Mouse (Mus musculus): ENCODE measurements around the gene Kif24. TPM values are rescaled to one million over a fixed set of nuclear protein-coding genes. Genes with fewer than 3 reads are reported as not detected.
A peak's percentile ranks its signal among the peaks of the same experiment; 100 is the strongest.

Gene Kif24
- 2.4 and 2.8 TPM in 2 replicates for polyA plus RNA-seq (2015; fragmentation: Nextera tagmentation; extraction: Ambion mirVana)

- peak; percentile 99 for ATAC-seq
- WGBS: under 1% methylated on average over 69 of the region's 70 CpGs
- H3K27ac ChIP-seq (ENCODE audit: low read depth, low read length): peak within 1 kb of the TSS; percentile 79
These were observed at the start of gene Kif24, which contains the start of gene Nudt2 for GRCm38 (mm10) chr4:41464345-41465286. Gene Kif24, minus strand, starts transcription at chr4:41464887. Gene Nudt2, plus strand, starts transcription at chr4:41465151.

GRCm38 (mm10) chr4:41513714-41514113 lies 49.0 kb upstream of the Kif24 start:
- Histone ChIP-seq H3K27ac (ENCODE audit: low read depth, low read length) (no peak overlapping the region), H3K4me2 (ENCODE audit: low read length) (0 out of 2 replicates have a peak overlapping the region, but pooled peaks have one; percentile 2)
- 27% methylated on average over 8 of the region's 8 CpGs for WGBS

More at GRCm38 (mm10) chr4:41464345-41465286, at the start of gene Kif24, which contains the start of gene Nudt2:
- H3K27me3 ChIP-seq (replicated peaks; ENCODE audit: control insufficient read depth, insufficient read depth, low read length): no peaks in the 10 kb centered on the region
- no peaks in the 10 kb centered on the region for H3K36me3 ChIP-seq (ENCODE audit: control insufficient read depth, insufficient read depth, low read length)
- no peaks in the 10 kb centered on the region for H3K9me3 ChIP-seq (ENCODE audit: control insufficient read depth, low read length)
- H3K9ac ChIP-seq (ENCODE audit: low read depth, low read length): peak within 1 kb of the TSS; percentile 83
- peaks cover 9% of the 10 kb centered on the region for H3K4me1 ChIP-seq (ENCODE audit: control insufficient read depth, insufficient read depth, low read depth, low read length)
- H3K4me2 ChIP-seq (ENCODE audit: low read length): peak within 1 kb of the TSS; percentile 72
- peak within 1 kb of the TSS; percentile 78 for H3K4me3 ChIP-seq (ENCODE audit: low read length)

DNA sequence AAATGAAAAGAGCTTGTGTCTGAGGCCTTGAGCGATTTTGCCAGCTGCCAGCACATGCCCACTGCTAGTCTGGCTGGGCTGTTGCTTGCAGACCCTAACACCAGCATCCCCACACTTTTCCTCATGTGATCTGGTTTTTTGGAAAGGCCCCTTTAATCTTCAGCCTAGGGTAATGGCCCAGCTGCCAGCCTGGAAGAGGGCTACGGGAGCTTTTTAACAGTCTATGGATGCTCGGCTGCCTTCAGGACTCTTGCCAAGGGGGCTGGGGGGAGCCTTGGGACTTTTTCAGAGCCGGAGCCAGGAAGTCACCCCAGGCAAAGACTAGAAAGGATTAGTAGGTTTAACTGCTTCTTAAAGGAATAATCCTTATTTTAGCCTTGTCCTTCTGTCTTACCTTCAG lies 48.6 kb upstream of the Kif24 start:
- Histone ChIP-seq H3K9me3 (ENCODE audit: control insufficient read depth, low read length) (no peaks in the 10 kb centered on the region), H3K4me3 (ENCODE audit: low read length) (no peak overlapping the region), H3K4me2 (ENCODE audit: low read length) (0 out of 2 replicates have a peak overlapping the region, but pooled peaks have one; percentile 2), H3K9ac (ENCODE audit: low read depth, low read length) (no peak overlapping the region), H3K4me1 (ENCODE audit: control insufficient read depth, insufficient read depth, low read depth, low read length) (peaks cover 8% of the 10 kb centered on the region), H3K27me3 (replicated peaks; ENCODE audit: control insufficient read depth, insufficient read depth, low read length) (no peaks in the 10 kb centered on the region), H3K36me3 (ENCODE audit: control insufficient read depth, insufficient read depth, low read length) (no peaks in the 10 kb centered on the region; the same call in 1 of the 2 replicates), H3K27ac (ENCODE audit: low read depth, low read length) (no peak overlapping the region)
- ATAC-seq: peak; percentile 73; the same call in 1 of the 2 replicates
- 22% methylated on average over 4 of the region's 4 CpGs for WGBS

More at GRCm38 (mm10) chr4:41513714-41514113, 49.0 kb upstream of the Kif24 start:
- H3K4me1 ChIP-seq (ENCODE audit: control insufficient read depth, insufficient read depth, low read depth, low read length): peaks cover 8% of the 10 kb centered on the region
- no peaks in the 10 kb centered on the region for H3K27me3 ChIP-seq (replicated peaks; ENCODE audit: control insufficient read depth, insufficient read depth, low read length)
- peaks cover 4% of the 10 kb centered on the region; the same call in 1 of the 2 replicates for H3K36me3 ChIP-seq (ENCODE audit: control insufficient read depth, insufficient read depth, low read length)
- no peak overlapping the region for H3K4me3 ChIP-seq (ENCODE audit: low read length)
- H3K9me3 ChIP-seq (ENCODE audit: control insufficient read depth, low read length): no peaks in the 10 kb centered on the region
- 0 out of 2 replicates have a peak, but pooled peaks have one; percentile 13 for ATAC-seq
- no peak overlapping the region for H3K9ac ChIP-seq (ENCODE audit: low read depth, low read length)

DNA sequence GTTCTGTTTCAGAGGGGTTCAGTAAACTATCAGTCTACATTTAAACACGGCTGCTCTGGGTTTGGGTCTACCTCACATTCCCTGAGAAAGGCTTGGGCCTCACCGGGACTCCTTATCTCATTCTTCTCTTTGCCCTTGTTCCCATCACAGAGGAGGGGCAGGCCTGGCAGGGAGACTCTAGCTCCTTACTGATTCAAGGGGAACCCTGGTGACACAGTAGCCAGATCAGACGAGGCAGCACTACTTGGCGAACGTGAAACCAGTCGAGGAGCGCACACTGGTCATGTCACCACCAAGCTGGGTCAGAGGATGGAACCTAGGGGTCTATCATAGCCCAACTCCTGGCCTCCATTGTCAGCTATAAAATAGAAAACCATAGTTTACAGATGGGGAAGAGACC lies 43.3 kb upstream of the Kif24 start:
- Histone ChIP-seq H3K9me3 (ENCODE audit: control insufficient read depth, low read length) (no peaks in the 10 kb centered on the region), H3K4me2 (ENCODE audit: low read length) (no peak overlapping the region), H3K27ac (ENCODE audit: low read depth, low read length) (no peak overlapping the region), H3K9ac (ENCODE audit: low read depth, low read length) (no peak overlapping the region), H3K4me1 (ENCODE audit: control insufficient read depth, insufficient read depth, low read depth, low read length) (peaks cover 11% of the 10 kb centered on the region; the same call in 1 of the 2 replicates), H3K36me3 (ENCODE audit: control insufficient read depth, insufficient read depth, low read length) (no peaks in the 10 kb centered on the region), H3K27me3 (replicated peaks; ENCODE audit: control insufficient read depth, insufficient read depth, low read length) (no peaks in the 10 kb centered on the region), H3K4me3 (ENCODE audit: low read length) (no peak overlapping the region)
- WGBS: 46% methylated on average over 7 of the region's 7 CpGs
- ATAC-seq: no peak

DNA sequence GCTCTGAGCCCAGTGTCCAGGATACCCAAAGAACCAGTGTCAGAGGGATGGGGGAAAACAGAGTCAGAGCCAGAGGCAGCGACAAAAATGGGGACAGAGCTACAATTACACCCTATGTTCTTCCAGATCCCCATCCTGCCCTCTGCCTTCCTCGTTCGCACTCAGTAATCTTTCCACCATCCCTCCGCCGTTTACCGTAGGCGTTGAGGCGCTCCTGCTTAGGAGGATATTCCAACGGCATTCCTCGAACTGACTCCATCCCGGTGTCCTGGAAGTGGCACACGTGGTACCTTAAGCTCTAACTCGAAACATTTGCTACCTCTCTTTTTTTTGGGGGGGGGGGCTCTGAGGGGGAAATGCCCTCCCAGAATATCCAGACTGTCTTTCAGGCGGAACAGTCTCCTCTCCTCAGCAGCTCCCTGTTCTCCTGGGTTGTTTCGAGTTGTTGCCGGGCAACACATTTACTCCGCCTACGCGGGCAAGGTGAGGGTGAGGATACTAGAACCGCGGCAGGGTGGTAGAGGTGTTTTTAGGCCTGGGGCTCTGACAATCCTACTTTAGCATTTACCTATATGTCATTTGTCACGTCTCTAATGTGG lies 42.7 kb upstream of the Kif24 start:
- Histone ChIP-seq H3K4me2 (ENCODE audit: low read length) (peak overlapping the region; percentile 72), H3K27ac (ENCODE audit: low read depth, low read length) (peak overlapping the region; percentile 62; the same call in 1 of the 2 replicates), H3K9ac (ENCODE audit: low read depth, low read length) (peak overlapping the region; percentile 75), H3K27me3 (replicated peaks; ENCODE audit: control insufficient read depth, insufficient read depth, low read length) (no peaks in the 10 kb centered on the region), H3K4me3 (ENCODE audit: low read length) (peak overlapping the region; percentile 47), H3K36me3 (ENCODE audit: control insufficient read depth, insufficient read depth, low read length) (no peaks in the 10 kb centered on the region), H3K4me1 (ENCODE audit: control insufficient read depth, insufficient read depth, low read depth, low read length) (peaks cover 11% of the 10 kb centered on the region), H3K9me3 (ENCODE audit: control insufficient read depth, low read length) (no peaks in the 10 kb centered on the region)
- ATAC-seq: peak; percentile 45
- WGBS: 3% methylated on average over 22 of the region's 22 CpGs

DNA sequence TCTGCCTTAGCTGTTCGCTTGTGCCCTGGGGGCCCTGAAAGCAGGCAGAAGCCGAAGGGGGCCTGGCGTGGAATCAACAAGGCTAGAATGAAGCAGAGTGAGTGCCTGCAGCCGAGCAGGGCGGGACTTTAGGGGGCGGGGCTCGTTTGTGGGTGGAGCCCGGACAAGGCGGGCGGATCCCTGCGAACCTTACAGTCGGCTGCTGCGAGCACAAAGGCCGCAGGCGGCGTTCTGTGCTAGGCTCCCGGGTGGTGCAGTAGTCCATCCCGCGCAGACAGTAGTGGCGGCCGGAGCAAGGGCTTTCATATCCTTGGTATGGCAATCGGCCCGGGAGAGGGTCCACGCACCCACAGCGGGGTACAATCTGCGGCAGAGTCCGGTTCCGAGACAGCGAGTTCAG lies 42.2 kb upstream of the Kif24 start:
- Histone ChIP-seq H3K4me1 (ENCODE audit: control insufficient read depth, insufficient read depth, low read depth, low read length) (peaks cover 11% of the 10 kb centered on the region), H3K4me2 (ENCODE audit: low read length) (peak overlapping the region; percentile 72), H3K9ac (ENCODE audit: low read depth, low read length) (peak overlapping the region; percentile 75), H3K9me3 (ENCODE audit: control insufficient read depth, low read length) (no peaks in the 10 kb centered on the region), H3K36me3 (ENCODE audit: control insufficient read depth, insufficient read depth, low read length) (no peaks in the 10 kb centered on the region), H3K27ac (ENCODE audit: low read depth, low read length) (peak overlapping the region; percentile 62; the same call in 1 of the 2 replicates), H3K27me3 (replicated peaks; ENCODE audit: control insufficient read depth, insufficient read depth, low read length) (no peaks in the 10 kb centered on the region), H3K4me3 (ENCODE audit: low read length) (peak overlapping the region; percentile 47)
- under 1% methylated on average over 29 of the region's 29 CpGs for WGBS
- peak; percentile 79 for ATAC-seq

- H3K9ac ChIP-seq (ENCODE audit: low read depth, low read length): no peak overlapping the region
- H3K27ac ChIP-seq (ENCODE audit: low read depth, low read length): peak overlapping the region; percentile 62; the same call in 1 of the 2 replicates
- WGBS: 9% methylated on average over 13 of the region's 13 CpGs
These were observed 41.5 kb upstream of the Kif24 start for GRCm38 (mm10) chr4:41506156-41506555.

DNA sequence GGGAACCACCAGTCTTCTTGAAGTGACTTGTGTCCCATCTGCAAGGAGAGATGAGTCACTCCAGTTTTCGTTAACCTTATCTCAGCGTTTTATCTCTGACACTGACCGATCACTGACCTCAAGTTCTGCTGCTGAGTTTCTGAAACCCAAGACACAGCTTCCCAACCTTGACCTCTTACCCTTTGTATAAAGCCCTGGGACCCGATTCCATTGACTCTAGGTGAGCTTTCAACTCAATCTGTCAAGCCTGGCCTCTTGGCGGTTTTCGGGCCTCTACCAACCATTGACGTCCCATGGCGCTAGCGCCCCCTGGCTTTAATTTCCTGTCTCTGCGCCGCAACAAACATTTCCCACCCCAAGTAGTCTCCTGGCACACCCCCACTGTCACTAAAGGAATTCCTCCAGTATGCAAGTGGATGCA lies 40.5 kb upstream of the Kif24 start:
- Histone ChIP-seq H3K4me1 (ENCODE audit: control insufficient read depth, insufficient read depth, low read depth, low read length) (peaks cover 11% of the 10 kb centered on the region), H3K27ac (ENCODE audit: low read depth, low read length) (no peak overlapping the region), H3K9ac (ENCODE audit: low read depth, low read length) (no peak overlapping the region), H3K36me3 (ENCODE audit: control insufficient read depth, insufficient read depth, low read length) (no peaks in the 10 kb centered on the region), H3K9me3 (ENCODE audit: control insufficient read depth, low read length) (no peaks in the 10 kb centered on the region), H3K4me2 (ENCODE audit: low read length) (no peak overlapping the region), H3K4me3 (ENCODE audit: low read length) (no peak overlapping the region), H3K27me3 (replicated peaks; ENCODE audit: control insufficient read depth, insufficient read depth, low read length) (peaks cover 10% of the 10 kb centered on the region; the same call in 1 of the 2 replicates)
- ATAC-seq: no peak
- 57% methylated on average over 11 of the region's 11 CpGs for WGBS

More at GRCm38 (mm10) chr4:41506156-41506555, 41.5 kb upstream of the Kif24 start:
- H3K36me3 ChIP-seq (ENCODE audit: control insufficient read depth, insufficient read depth, low read length): no peaks in the 10 kb centered on the region
- H3K4me3 ChIP-seq (ENCODE audit: low read length): peak overlapping the region; percentile 47; the same call in 1 of the 2 replicates
- H3K27me3 ChIP-seq (replicated peaks; ENCODE audit: control insufficient read depth, insufficient read depth, low read length): peaks cover under 1% of the 10 kb centered on the region; the same call in 1 of the 2 replicates
- peaks cover 11% of the 10 kb centered on the region for H3K4me1 ChIP-seq (ENCODE audit: control insufficient read depth, insufficient read depth, low read depth, low read length)
- no peaks in the 10 kb centered on the region for H3K9me3 ChIP-seq (ENCODE audit: control insufficient read depth, low read length)
- peak overlapping the region; percentile 72 for H3K4me2 ChIP-seq (ENCODE audit: low read length)
- no peak for ATAC-seq
